Mouse (Mus musculus) heart, embryonic 16.5 days (tissue): ENCODE results near the gene Sgce. TPM values are rescaled to one million over a fixed set of nuclear protein-coding genes. Genes with fewer than 3 reads are reported as not detected.

Source experiments
- ATAC-seq: fragments of 200-750 bp; cut with Nextera tagmentation; replicated peaks from 2 replicates; pipeline ENCODE4 v1.8.0; 2017; ENCODE audit warnings: moderate number of reproducible peaks; ENCODE audit not compliant: insufficient read depth, low FRiP score; ENCODE audit errors: extremely low read depth
- H3K27ac ChIP-seq: fragments of 300-500 bp; sonication (generic); 2 replicates; pipeline ENCODE4 v1.5.1; 2014; ENCODE audit warnings: mild to moderate bottlenecking, low read length, control low read depth, moderate library complexity
- H3K27me3 ChIP-seq: fragments of 300-500 bp; sonication (generic); 2 replicates; pipeline ENCODE4 v1.6.1; 2014; ENCODE audit warnings: low read length, mixed read lengths; ENCODE audit not compliant: control insufficient read depth, insufficient read depth
- H3K36me3 ChIP-seq: fragments of 300-500 bp; sonication (generic); 2 replicates; pipeline ENCODE4 v1.6.1; 2014; ENCODE audit not compliant: control insufficient read depth, insufficient read depth
- H3K4me1 ChIP-seq: fragments of 300-500 bp; sonication (generic); 2 replicates; pipeline ENCODE4 v1.6.1; 2014; ENCODE audit warnings: low read length, mixed read lengths; ENCODE audit not compliant: control insufficient read depth, insufficient read depth
- H3K4me2 ChIP-seq: fragments of 300-500 bp; sonication (generic); 2 replicates; pipeline ENCODE4 v1.6.1; 2014; ENCODE audit warnings: low read depth, mild to moderate bottlenecking, control low read depth, low read length
- H3K4me3 ChIP-seq: fragments of 300-500 bp; sonication (generic); 2 replicates; pipeline ENCODE4 v1.5.1; 2014; ENCODE audit warnings: mild to moderate bottlenecking, control low read depth, low read length
- H3K9ac ChIP-seq: fragments of 300-500 bp; sonication (generic); 2 replicates; pipeline ENCODE4 v1.6.1; 2014; ENCODE audit warnings: low read length, control low read depth
- H3K9me3 ChIP-seq: fragments of 300-500 bp; sonication (generic); replicated peaks from 2 replicates; pipeline ENCODE4 v1.6.1; 2016; ENCODE audit warnings: low read length; ENCODE audit not compliant: control insufficient read depth
- WGBS: fragments of 180-500 bp; shearing (Covaris S2); extraction: QIAGEN DNeasy Blood & Tissue Kit; methylation state at CpG from one replicate; pipeline ENCODE4 v1.1.7; 2014; 5-methylcytosine and 5-hydroxymethylcytosine counted together
- polyA plus RNA-seq: library from polyadenylated mRNA; unstranded; fragments of >200 nt; fragmentation: Nextera tagmentation; extraction: Ambion mirVana; gene quantifications from 2 replicates; pipeline ENCODE4 v1.2.1, GENCODE M21; 2015

The Sgce gene
- polyA plus RNA-seq, 1 experiment from 2014 or later = 51.9 TPM

GRCm38 (mm10) chr6:4731675-4732074 lies 15.3 kb downstream of the Sgce start:
- 50% methylated on average over 8 of the region's 8 CpGs for whole genome bisulfite sequencing
- H3K4me3 ChIP-seq = no peak overlapping the region
- no peaks in the 10 kb centered on the region for H3K36me3 ChIP-seq
- H3K4me2 ChIP-seq = no peak overlapping the region
- no peak overlapping the region for H3K9ac ChIP-seq
- peaks cover 7% of the 10 kb centered on the region for H3K4me1 ChIP-seq
- no peak overlapping the region for H3K27ac ChIP-seq
- ATAC-seq = no peak
- no peaks in the 10 kb centered on the region for H3K27me3 ChIP-seq
- no peaks in the 10 kb centered on the region for H3K9me3 ChIP-seq

- H3K4me1 ChIP-seq = peaks cover 6% of the 10 kb centered on the region
- H3K4me3 ChIP-seq = no peak overlapping the region
- H3K9me3 ChIP-seq = no peaks in the 10 kb centered on the region
- ATAC-seq = no peak
- 86% methylated on average over 2 of the region's 2 CpGs for WGBS
- no peaks in the 10 kb centered on the region for H3K36me3 ChIP-seq
- H3K9ac ChIP-seq = no peak overlapping the region
- H3K27ac ChIP-seq = no peak overlapping the region
- no peaks in the 10 kb centered on the region for H3K27me3 ChIP-seq
- H3K4me2 ChIP-seq = no peak overlapping the region
Observed at GRCm38 (mm10) chr6:4728305-4728704, 18.7 kb downstream of the Sgce start.

- no peaks in the 10 kb centered on the region for H3K27me3 ChIP-seq
- H3K4me2 ChIP-seq = no peak overlapping the region
- no peaks in the 10 kb centered on the region for H3K36me3 ChIP-seq
- WGBS = 86% methylated on average over 15 of the region's 15 CpGs
- no peak overlapping the region for H3K4me3 ChIP-seq
- H3K4me1 ChIP-seq = no peaks in the 10 kb centered on the region
- H3K9me3 ChIP-seq = no peaks in the 10 kb centered on the region
- no peak overlapping the region for H3K9ac ChIP-seq
- no peak overlapping the region for H3K27ac ChIP-seq
- ATAC-seq = no peak
Observed at GRCm38 (mm10) chr6:4723998-4724757, 22.8 kb downstream of the Sgce start.

GRCm38 (mm10) chr6:4722739-4723138 lies 24.3 kb downstream of the Sgce start:
- H3K9me3 ChIP-seq = no peaks in the 10 kb centered on the region
- no peaks in the 10 kb centered on the region for H3K4me1 ChIP-seq
- WGBS = 86% methylated on average over 13 of the region's 13 CpGs
- H3K4me3 ChIP-seq = no peak overlapping the region
- no peak for ATAC-seq
- no peak overlapping the region for H3K9ac ChIP-seq
- H3K27me3 ChIP-seq = no peaks in the 10 kb centered on the region
- H3K36me3 ChIP-seq = no peaks in the 10 kb centered on the region
- no peak overlapping the region for H3K27ac ChIP-seq
- no peak overlapping the region for H3K4me2 ChIP-seq

- Histone ChIP-seq H3K9ac (no peak overlapping the region), H3K4me3 (no peak overlapping the region), H3K36me3 (no peaks in the 10 kb centered on the region), H3K9me3 (no peaks in the 10 kb centered on the region), H3K27me3 (no peaks in the 10 kb centered on the region), H3K27ac (no peak overlapping the region), H3K4me2 (no peak overlapping the region), H3K4me1 (no peaks in the 10 kb centered on the region)
- no peak for ATAC-seq
- WGBS = 73% methylated on average over 6 of the region's 6 CpGs
Observed at GRCm38 (mm10) chr6:4722142-4722541, 24.9 kb downstream of the Sgce start.

GRCm38 (mm10) chr6:4717344-4717743 lies 29.7 kb downstream of the Sgce start:
- H3K27me3 ChIP-seq = no peaks in the 10 kb centered on the region

GRCm38 (mm10) chr6:4716171-4716570 lies 30.8 kb downstream of the Sgce start:
- no peak for ATAC-seq
- H3K4me2 ChIP-seq = no peak overlapping the region
- H3K4me1 ChIP-seq = no peaks in the 10 kb centered on the region
- WGBS = 96% methylated on average over 2 of the region's 2 CpGs
- no peak overlapping the region for H3K4me3 ChIP-seq
- no peak overlapping the region for H3K27ac ChIP-seq
- no peak overlapping the region for H3K9ac ChIP-seq
- H3K9me3 ChIP-seq = no peaks in the 10 kb centered on the region
- H3K36me3 ChIP-seq = no peaks in the 10 kb centered on the region
- no peaks in the 10 kb centered on the region for H3K27me3 ChIP-seq

More at GRCm38 (mm10) chr6:4717344-4717743, 29.7 kb downstream of the Sgce start:
- Histone ChIP-seq H3K9ac (no peak overlapping the region), H3K36me3 (no peaks in the 10 kb centered on the region), H3K4me1 (no peaks in the 10 kb centered on the region), H3K27ac (no peak overlapping the region), H3K4me2 (no peak overlapping the region), H3K9me3 (no peaks in the 10 kb centered on the region), H3K4me3 (no peak overlapping the region)
- 66% methylated on average over 2 of the region's 2 CpGs for WGBS
- no peak for ATAC-seq

GRCm38 (mm10) chr6:4708971-4709370 lies 38.0 kb downstream of the Sgce start:
- Histone ChIP-seq H3K4me2 (no peak overlapping the region), H3K9ac (no peak overlapping the region), H3K4me3 (no peak overlapping the region), H3K9me3 (no peaks in the 10 kb centered on the region; the same call in 1 of the 2 replicates), H3K27me3 (no peaks in the 10 kb centered on the region), H3K36me3 (no peaks in the 10 kb centered on the region), H3K27ac (no peak overlapping the region), H3K4me1 (peaks cover 9% of the 10 kb centered on the region)
- WGBS = 34% methylated on average over 1 of the region's 1 CpGs
- peak; percentile 69 for ATAC-seq

GRCm38 (mm10) chr6:4706415-4706814 lies 40.6 kb downstream of the Sgce start:
- 41% methylated on average over 5 of the region's 5 CpGs for WGBS
- no peak overlapping the region for H3K27ac ChIP-seq
- peaks cover 10% of the 10 kb centered on the region for H3K4me1 ChIP-seq
- H3K36me3 ChIP-seq = no peaks in the 10 kb centered on the region
- ATAC-seq = no peak
- H3K4me3 ChIP-seq = no peak overlapping the region
- H3K27me3 ChIP-seq = no peaks in the 10 kb centered on the region
- H3K4me2 ChIP-seq = no peak overlapping the region
- H3K9me3 ChIP-seq = no peaks in the 10 kb centered on the region; the same call in 1 of the 2 replicates
- H3K9ac ChIP-seq = no peak overlapping the region
